Mouse (Mus musculus) hindbrain, embryonic 10.5 days (tissue): ENCODE results near the gene Rasgef1a. TPM values are rescaled to one million over a fixed set of nuclear protein-coding genes. Genes with fewer than 3 reads are reported as not detected.
A peak's percentile ranks its signal among the peaks of the same experiment; 100 is the strongest.

Source experiments
- DNase-seq: peaks from one replicate; pipeline ENCODE4 v3.0.0-alpha.2; 2017; ENCODE audit warnings: low spot score
- H3K27ac ChIP-seq: fragments of 300-500 bp; sonication (generic); 2 replicates; pipeline ENCODE4 v1.5.1; 2016; ENCODE audit warnings: mild to moderate bottlenecking, moderate library complexity
- H3K27me3 ChIP-seq: fragments of 300-500 bp; sonication (generic); 2 replicates; pipeline ENCODE4 v1.6.1; 2016; ENCODE audit warnings: mild to moderate bottlenecking; ENCODE audit not compliant: poor library complexity, insufficient read depth, severe bottlenecking
- H3K36me3 ChIP-seq: fragments of 300-500 bp; sonication (generic); 2 replicates; pipeline ENCODE4 v1.6.1; 2016; ENCODE audit warnings: mild to moderate bottlenecking, moderate library complexity
- H3K4me1 ChIP-seq: fragments of 300-500 bp; sonication (generic); replicated peaks from 2 replicates; pipeline ENCODE4 v1.6.1; 2016; ENCODE audit warnings: mild to moderate bottlenecking
- H3K4me3 ChIP-seq: fragments of 300-500 bp; sonication (generic); 2 replicates; pipeline ENCODE4 v1.5.1; 2016; ENCODE audit warnings: mild to moderate bottlenecking, moderate library complexity
- H3K9me3 ChIP-seq: fragments of 300-500 bp; sonication (generic); 2 replicates; pipeline ENCODE4 v1.6.1; 2016; ENCODE audit warnings: mild to moderate bottlenecking, moderate library complexity
- WGBS: fragments of 180-500 bp; shearing (Covaris S2); methylation state at CpG from one replicate; pipeline ENCODE4 v1.1.7; 2016; 5-methylcytosine and 5-hydroxymethylcytosine counted together
- polyA plus RNA-seq: library from polyadenylated mRNA; unstranded; fragments of >200 nt; fragmentation: Nextera tagmentation; extraction: Ambion mirVana; gene quantifications from 2 replicates; pipeline ENCODE4 v1.2.1, GENCODE M21; 2016

The Rasgef1a gene
- polyA plus RNA-seq, 1 experiment from 2014 or later = not detected

DNA sequence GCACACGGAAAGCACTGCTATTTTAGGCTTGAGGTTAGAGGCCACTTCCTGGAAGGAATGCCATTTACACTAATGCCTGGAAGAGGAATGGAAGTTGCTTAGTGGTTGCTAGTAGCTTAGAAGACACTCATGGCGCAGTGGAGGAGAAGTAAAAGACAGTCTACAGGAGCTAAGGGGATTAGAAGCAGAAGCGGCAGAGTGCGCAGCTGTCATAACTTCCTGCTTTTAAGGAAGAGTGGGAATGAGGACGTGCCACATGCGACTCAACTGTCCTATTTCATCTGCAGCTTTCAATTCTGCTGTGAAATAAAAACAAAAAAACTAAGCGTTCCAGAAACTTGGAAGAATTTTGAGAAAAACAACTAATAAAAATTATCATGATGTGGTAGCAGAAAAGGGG lies 116.0 kb downstream of the Rasgef1a start:
- DNase-seq = no peak
- H3K4me3 ChIP-seq = no peak overlapping the region
- 80% methylated on average over 7 of the region's 7 CpGs for WGBS

DNA sequence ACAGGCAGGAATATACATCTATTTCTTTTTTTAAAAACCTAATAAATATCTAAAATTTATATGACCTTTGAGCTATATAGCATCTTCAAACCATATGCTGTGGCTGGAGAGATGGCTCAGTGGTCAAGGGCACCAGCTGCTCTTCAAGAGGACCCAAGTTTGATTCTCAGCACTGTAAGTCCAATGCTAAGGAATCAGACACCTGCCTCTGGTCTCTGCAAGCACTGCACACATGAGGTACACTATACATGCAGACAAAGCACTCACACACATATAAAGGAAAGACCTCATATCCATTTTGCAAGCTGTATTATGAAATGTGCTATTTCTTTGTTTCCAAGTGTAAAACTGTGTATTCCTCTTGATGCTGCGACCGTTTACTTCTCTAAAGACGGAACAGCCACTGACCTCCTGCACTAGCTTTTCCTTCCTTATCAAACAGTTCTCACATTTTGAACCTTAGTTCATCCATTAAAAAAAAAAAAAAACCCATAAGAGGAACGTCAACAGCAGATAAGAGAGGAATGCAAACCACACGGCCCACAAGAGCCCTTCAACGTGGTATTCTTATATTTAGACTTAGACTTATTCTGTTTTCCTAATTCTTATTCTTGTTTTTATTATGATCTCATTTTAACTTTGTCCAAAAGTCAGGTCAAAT lies 116.7 kb downstream of the Rasgef1a start:
- Histone ChIP-seq H3K27ac (no peak overlapping the region), H3K4me1 (no peaks in the 10 kb centered on the region), H3K36me3 (peaks cover 13% of the 10 kb centered on the region), H3K9me3 (no peaks in the 10 kb centered on the region), H3K27me3 (no peaks in the 10 kb centered on the region), H3K4me3 (no peak overlapping the region)
- 90% methylated on average over 6 of the region's 6 CpGs for WGBS
- no peak for DNase-seq

More for the DNA sequence above, 116.0 kb downstream of the Rasgef1a start:
- Histone ChIP-seq H3K27me3 (no peaks in the 10 kb centered on the region), H3K36me3 (peaks cover 19% of the 10 kb centered on the region), H3K9me3 (no peaks in the 10 kb centered on the region), H3K4me1 (no peaks in the 10 kb centered on the region), H3K27ac (no peak overlapping the region)

DNA sequence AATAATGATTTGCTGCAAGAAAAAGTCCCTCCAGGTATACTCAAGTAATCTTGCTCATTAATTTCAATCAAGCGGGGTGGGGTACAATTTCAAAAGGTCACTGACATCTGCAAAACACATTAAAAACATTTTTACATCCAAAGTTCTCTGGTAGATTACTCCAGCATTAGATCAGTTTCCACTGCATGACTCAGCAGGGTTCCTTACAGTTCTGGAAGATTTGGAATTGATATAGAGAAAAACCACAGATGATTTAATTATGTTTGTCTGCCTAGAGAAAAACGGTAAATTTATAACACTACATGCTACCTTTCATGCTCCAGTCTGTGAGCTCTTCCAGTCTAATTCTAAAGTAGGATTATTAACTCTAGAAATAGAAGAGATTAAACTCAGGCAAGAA lies 118.8 kb downstream of the Rasgef1a start:
- no peak overlapping the region for H3K27ac ChIP-seq
- no peaks in the 10 kb centered on the region for H3K4me1 ChIP-seq
- DNase-seq = no peak
- no peaks in the 10 kb centered on the region for H3K27me3 ChIP-seq
- no peaks in the 10 kb centered on the region for H3K9me3 ChIP-seq
- WGBS = 83% methylated on average over 2 of the region's 2 CpGs
- H3K36me3 ChIP-seq = 0 out of 2 replicates have a peak, but pooled peaks cover 5% of the 10 kb centered on the region
- H3K4me3 ChIP-seq = no peak overlapping the region

DNA sequence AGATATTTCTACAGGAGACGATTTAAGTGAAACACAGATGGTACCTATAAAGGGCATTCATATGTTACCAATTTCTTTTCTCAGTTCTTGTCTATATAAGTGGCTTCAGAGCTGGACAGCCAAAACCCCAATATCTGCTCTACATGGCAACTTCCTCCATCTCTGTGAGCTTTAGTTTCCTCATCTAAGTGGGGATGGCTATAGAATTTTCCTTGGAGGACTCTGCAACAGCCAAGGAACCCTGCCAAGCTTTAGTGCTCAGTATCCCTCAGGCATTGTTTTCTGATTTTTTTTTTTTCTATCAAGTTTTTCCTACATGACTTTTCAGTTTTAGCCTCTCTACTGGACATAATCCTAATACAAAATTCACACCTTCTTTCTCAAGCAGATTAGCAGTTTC lies 123.2 kb downstream of the Rasgef1a start:
- WGBS = 82% methylated on average over 1 of the region's 1 CpGs
- Histone ChIP-seq H3K27ac (no peak overlapping the region), H3K4me1 (peaks cover 9% of the 10 kb centered on the region), H3K9me3 (no peaks in the 10 kb centered on the region), H3K4me3 (no peak overlapping the region), H3K36me3 (no peaks in the 10 kb centered on the region), H3K27me3 (no peaks in the 10 kb centered on the region)
- DNase-seq = no peak

DNA sequence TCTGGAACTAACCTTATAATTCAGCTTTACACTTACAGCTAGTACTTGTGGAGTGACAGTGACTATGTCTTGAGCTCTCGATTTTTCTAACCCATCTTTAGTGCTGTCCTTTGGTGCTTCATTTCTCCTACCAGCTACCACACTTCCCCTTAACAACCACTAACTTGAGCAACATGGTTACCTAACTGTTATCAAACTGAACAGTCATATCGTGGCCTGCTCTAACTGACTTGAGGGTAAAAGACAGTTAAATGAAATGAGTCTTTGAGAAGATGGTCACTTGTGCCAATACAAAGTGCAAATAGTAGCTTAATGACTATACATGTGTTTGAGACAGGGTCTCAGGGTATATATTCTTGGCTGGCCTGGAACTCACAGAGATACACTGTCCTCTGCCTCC lies 125.9 kb downstream of the Rasgef1a start:
- no peak for DNase-seq
- H3K27ac ChIP-seq = no peak overlapping the region
- no peak overlapping the region for H3K4me3 ChIP-seq
- no peaks in the 10 kb centered on the region for H3K9me3 ChIP-seq
- H3K4me1 ChIP-seq = peaks cover 9% of the 10 kb centered on the region
- WGBS = 86% methylated on average over 2 of the region's 2 CpGs
- H3K36me3 ChIP-seq = no peaks in the 10 kb centered on the region
- no peaks in the 10 kb centered on the region for H3K27me3 ChIP-seq

DNA sequence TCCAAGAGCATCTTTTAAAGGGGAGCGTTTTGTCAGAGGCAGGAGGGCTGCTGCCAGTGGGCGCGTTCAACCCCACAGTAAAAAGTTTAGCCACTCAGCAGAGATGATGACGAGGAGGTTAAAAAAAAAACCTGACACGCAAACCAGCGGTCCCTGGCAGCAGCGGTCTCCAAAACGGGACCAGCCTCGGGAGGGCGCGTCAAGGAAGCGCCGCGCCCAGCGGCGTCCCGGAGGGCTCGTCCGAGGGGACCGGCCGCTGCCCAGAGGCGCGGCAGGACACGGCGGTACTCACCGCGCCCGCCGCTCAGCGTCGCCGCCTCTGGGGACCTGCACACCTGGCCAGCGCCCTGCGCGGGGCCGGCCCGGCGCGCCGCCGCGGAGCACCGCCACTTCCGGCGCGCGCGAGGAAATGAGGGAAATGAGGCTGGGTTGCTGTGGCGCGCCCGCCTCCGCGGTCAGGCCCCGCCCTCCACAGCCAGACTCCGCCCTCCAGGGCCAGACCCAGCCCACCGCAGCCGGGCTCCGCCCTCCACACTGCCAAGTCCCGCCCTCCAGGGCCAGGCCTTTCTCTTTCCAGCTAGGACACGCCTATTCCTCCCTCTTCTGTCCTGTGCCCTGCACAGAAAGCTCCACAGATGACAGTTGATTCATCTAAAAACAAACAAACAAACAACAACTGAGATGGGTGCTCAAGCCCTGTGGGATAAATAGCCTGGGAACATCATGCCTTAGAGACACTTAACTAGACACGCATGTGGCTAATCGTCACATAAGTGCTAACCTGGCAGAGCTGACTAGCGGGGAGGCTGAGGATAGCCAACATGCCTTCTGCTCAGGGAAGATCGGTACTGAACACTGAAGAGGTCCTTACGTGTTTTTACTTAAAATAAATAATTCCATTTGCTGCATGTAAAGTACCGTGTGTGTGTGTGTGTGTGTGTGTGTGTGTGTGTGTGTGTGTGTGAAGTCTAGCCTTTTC lies 127.8 kb downstream of the Rasgef1a start, which contains the start of gene Csgalnact2:
Csgalnact2 (minus strand) TSS at position 410 of the 979 bp plus-strand sequence.
- Histone ChIP-seq H3K27me3 (no peaks in the 10 kb centered on the region), H3K36me3 (no peaks in the 10 kb centered on the region), H3K4me1 (peaks cover 9% of the 10 kb centered on the region), H3K9me3 (no peaks in the 10 kb centered on the region), H3K27ac (peak within 1 kb of the TSS; percentile 92), H3K4me3 (peak within 1 kb of the TSS; percentile 83)
- peak; percentile 93 for DNase-seq
- 7% methylated on average over 65 of the region's 66 CpGs for WGBS

DNA sequence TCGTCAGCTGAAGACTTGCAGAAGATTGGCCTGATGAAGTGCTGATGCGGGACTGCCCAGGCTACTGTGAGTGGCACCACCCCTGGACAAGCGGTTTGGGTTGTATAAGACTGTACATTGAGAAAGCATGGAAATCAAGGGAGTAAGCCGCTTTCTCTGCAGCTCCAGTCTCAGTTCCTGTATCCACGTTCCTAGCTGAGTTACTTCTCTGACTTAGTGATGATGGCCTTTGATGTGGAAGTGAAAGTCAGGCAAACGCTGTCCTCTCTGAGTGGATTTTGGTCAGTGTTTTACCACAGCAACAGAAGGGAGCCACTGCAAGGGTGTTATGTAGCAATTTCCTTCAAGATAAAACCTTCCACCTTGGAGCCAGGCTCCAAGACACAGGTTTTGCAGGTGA lies 129.7 kb downstream of the Rasgef1a start:
- H3K9me3 ChIP-seq = peaks cover 7% of the 10 kb centered on the region; the same call in 1 of the 2 replicates
- no peak overlapping the region for H3K4me3 ChIP-seq
- H3K4me1 ChIP-seq = peaks cover 9% of the 10 kb centered on the region
- WGBS = 89% methylated on average over 6 of the region's 6 CpGs
- H3K36me3 ChIP-seq = no peaks in the 10 kb centered on the region
- H3K27ac ChIP-seq = no peak overlapping the region
- H3K27me3 ChIP-seq = no peaks in the 10 kb centered on the region
- DNase-seq = no peak

Other genes starting within 250 kb of the Rasgef1a start
- gene Zfp637, start 170.3 kb upstream of the Rasgef1a start, polyA plus RNA-seq = 90.8 and 118 TPM in 2 replicates
- gene Zfp239, start 149.3 kb upstream of the Rasgef1a start, polyA plus RNA-seq = 9.9 and 12.9 TPM in 2 replicates
- 559 and 788 TPM in 2 replicates for gene Hnrnpf, start 111.1 kb upstream of the Rasgef1a start, polyA plus RNA-seq
- gene Fxyd4, start 73.7 kb upstream of the Rasgef1a start, polyA plus RNA-seq = 2.1 and 2.6 TPM in 2 replicates
- 5.3 TPM in 2 replicates for gene Csgalnact2, start 127.7 kb downstream of the Rasgef1a start, polyA plus RNA-seq
- 5.2 and 5.7 TPM in 2 replicates for gene Ret, start 186.3 kb downstream of the Rasgef1a start, polyA plus RNA-seq